28 mouse cellular contexts compared by ENCODE assay signal in the genomic region with DNA sequence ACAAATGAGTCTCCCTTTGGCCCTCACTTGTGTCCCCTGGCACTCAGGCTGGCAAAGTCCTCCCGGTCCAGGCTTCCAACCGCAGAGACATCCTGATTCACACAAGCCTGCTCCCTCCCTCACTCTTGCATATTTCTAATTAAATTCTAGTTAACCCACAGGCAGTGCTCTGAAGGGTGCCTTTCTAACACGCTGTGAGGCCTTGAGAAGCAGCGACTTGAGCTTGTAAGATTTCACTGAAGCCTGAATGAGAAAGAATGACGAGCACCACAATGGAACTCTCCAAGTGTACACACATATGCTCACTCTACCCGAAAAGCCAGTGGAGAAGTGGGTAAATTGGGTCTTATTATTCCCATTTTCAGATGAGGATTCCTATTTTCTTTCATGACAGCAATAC.
DNase-seq lines count a peak whose midpoint lies in the region; ATAC-seq lines count a peak whose summit lies in the region.
"Had no signal": no experiment of that assay in that cellular context is flagged by ENCODE, and none has a peak within 500 bp of the region (broad histone marks: within the 10 kb centered on the region; RNA-seq: fewer than 3 reads in every experiment).

No protein-coding gene starts in this region.

- peaks cover 7% of the 10 kb centered on the region for H3K4me1 ChIP-seq in midbrain, embryonic 15.5 days
- peaks cover 10% of the 10 kb centered on the region for H3K4me1 ChIP-seq in midbrain, embryonic 10.5 days
- no peaks in the 10 kb centered on the region for H3K4me1 ChIP-seq in forebrain, embryonic 15.5 days
- H3K4me1 ChIP-seq: intestine, embryonic 15.5 days had no signal

- H3K36me3 ChIP-seq in midbrain, embryonic 15.5 days (replicated peaks) = no peaks in the 10 kb centered on the region
- peaks cover 6% of the 10 kb centered on the region; the same call in 1 of the 2 replicates for H3K36me3 ChIP-seq in midbrain, embryonic 10.5 days
- no peaks in the 10 kb centered on the region for H3K36me3 ChIP-seq in forebrain, embryonic 15.5 days
- H3K36me3 ChIP-seq: heart, embryonic 15.5 days; intestine, embryonic 15.5 days; neural tube, embryonic 15.5 days had no signal

- H3K9ac ChIP-seq in midbrain, embryonic 15.5 days = no peak overlapping the region
- H3K9ac ChIP-seq in forebrain, embryonic 15.5 days (replicated peaks) = no peak overlapping the region
- H3K9ac ChIP-seq: heart, embryonic 15.5 days; intestine, embryonic 15.5 days; limb, embryonic 12.5 days; liver, postnatal 0 days; neural tube, embryonic 15.5 days had no signal

- no peak overlapping the region for H3K4me3 ChIP-seq in midbrain, embryonic 15.5 days
- no peak overlapping the region for H3K4me3 ChIP-seq in midbrain, embryonic 10.5 days
- H3K4me3 ChIP-seq in forebrain, embryonic 15.5 days = no peak overlapping the region
- H3K4me3 ChIP-seq: heart, embryonic 15.5 days; intestine, embryonic 15.5 days; layer of hippocampus, adult 2 months; limb, embryonic 12.5 days; neural tube, embryonic 15.5 days had no signal

- 24% methylated on average over 6 of the region's 6 CpGs for WGBS in midbrain, embryonic 15.5 days
- WGBS in midbrain, embryonic 10.5 days = 47% methylated on average over 6 of the region's 6 CpGs
- 8% methylated on average over 6 of the region's 6 CpGs for WGBS in forebrain, embryonic 15.5 days

- H3K27me3 ChIP-seq in midbrain, embryonic 15.5 days (replicated peaks) = no peaks in the 10 kb centered on the region
- H3K27me3 ChIP-seq in midbrain, embryonic 10.5 days (ENCODE audit: low read depth, poor library complexity, severe bottlenecking) = no peaks in the 10 kb centered on the region
- no peaks in the 10 kb centered on the region for H3K27me3 ChIP-seq in forebrain, embryonic 15.5 days
- H3K27me3 ChIP-seq: CH12.LX; heart, embryonic 15.5 days; intestine, embryonic 15.5 days; limb, embryonic 12.5 days; neural tube, embryonic 15.5 days had no signal

- ATAC-seq in midbrain, embryonic 15.5 days (replicated peaks) = 0 out of 2 replicates have a peak, but pooled peaks have one; percentile 41
- ATAC-seq in forebrain, embryonic 15.5 days (replicated peaks) = no peak
- ATAC-seq: activated CD4-positive, CD25-positive, alpha-beta regulatory T cell, adult 4 months; intestine, embryonic 15.5 days; liver, postnatal 0 days; lung, postnatal 0 days had no signal

- H3K27ac ChIP-seq in midbrain, embryonic 15.5 days = peak overlapping the region; percentile 31; the same call in 1 of the 2 replicates
- no peak overlapping the region for H3K27ac ChIP-seq in midbrain, embryonic 10.5 days (replicated peaks)
- 0 out of 2 replicates have a peak overlapping the region, but pooled peaks have one; percentile 11 for H3K27ac ChIP-seq in forebrain, embryonic 15.5 days (replicated peaks)
- H3K27ac ChIP-seq: heart, embryonic 15.5 days; intestine, embryonic 15.5 days; layer of hippocampus, adult 2 months; limb, embryonic 12.5 days; neural tube, embryonic 15.5 days had no signal

- no peak overlapping the region for H3K4me2 ChIP-seq in midbrain, embryonic 15.5 days
- H3K4me2 ChIP-seq in forebrain, embryonic 15.5 days (replicated peaks) = no peak overlapping the region
- H3K4me2 ChIP-seq: heart, embryonic 15.5 days; intestine, embryonic 15.5 days; limb, embryonic 12.5 days; liver, embryonic 11.5 days; neural tube, embryonic 15.5 days had no signal

- no peaks in the 10 kb centered on the region for H3K9me3 ChIP-seq in midbrain, embryonic 15.5 days
- H3K9me3 ChIP-seq in midbrain, embryonic 10.5 days (replicated peaks) = no peaks in the 10 kb centered on the region
- no peaks in the 10 kb centered on the region for H3K9me3 ChIP-seq in forebrain, embryonic 15.5 days
- H3K9me3 ChIP-seq: G1E; heart, embryonic 15.5 days; intestine, embryonic 15.5 days; limb, embryonic 12.5 days; neural tube, embryonic 15.5 days had no signal

- DNase-seq in heart, adult 11 months = peak; percentile 34
- DNase-seq in heart, adult 18-20 months = no peak
- no peak for DNase-seq in midbrain, embryonic 10.5 days (ENCODE audit: low spot score)
- peak; percentile 49 for DNase-seq in retina, embryonic 14.5 days (ENCODE audit: low spot score)
- DNase-seq in ovary, adult 18-20 months (ENCODE audit: low spot score) = no peak
- DNase-seq in thymus, postnatal 36 days = no peak
- DNase-seq: adrenal gland, adult 8-10 months; cerebellum, adult 11 months; cerebellum, adult 9-11 months; gastrocnemius, postnatal 36 days; heart, postnatal 36 days; kidney, adult 9 months; kidney, postnatal 25 days; liver, postnatal 0 days; right cerebral cortex, postnatal 25 days; spleen, adult 18-20 months had no signal

Comparison
In these comparisons a context has a peak if more than half of its experiments do, and no peak if none do; other contexts are left out.
1. DNase-seq: peak in heart, adult 11 months (single experiment) and retina, embryonic 14.5 days (single experiment); none in heart, adult 18-20 months (0 of 2), midbrain, embryonic 10.5 days (single experiment), ovary, adult 18-20 months (single experiment) and thymus, postnatal 36 days (0 of 2).